Mouse (Mus musculus) liver, embryonic 16.5 days (tissue): ENCODE measurements around the gene Abcg5. TPM values are rescaled to one million over a fixed set of nuclear protein-coding genes. Genes with fewer than 3 reads are reported as not detected.

Experiments
- ATAC-seq: fragments of 200-750 bp; cut with Nextera tagmentation; 2 replicates; pipeline ENCODE4 v1.8.0; 2017; ENCODE audit warnings: low read depth, mild to moderate bottlenecking, moderate number of reproducible peaks, moderate library complexity
- H3K27ac ChIP-seq: fragments of 300-500 bp; sonication (generic); 2 replicates; pipeline ENCODE4 v1.5.1; 2014; ENCODE audit warnings: mild to moderate bottlenecking, low read length
- H3K27me3 ChIP-seq: fragments of 300-500 bp; sonication (generic); 2 replicates; pipeline ENCODE4 v1.6.1; 2014; ENCODE audit warnings: low read depth, low read length, mixed read lengths; ENCODE audit not compliant: control insufficient read depth, insufficient read depth
- H3K36me3 ChIP-seq: fragments of 300-500 bp; sonication (generic); 2 replicates; pipeline ENCODE4 v1.6.1; 2014; ENCODE audit warnings: mild to moderate bottlenecking; ENCODE audit not compliant: control insufficient read depth, insufficient read depth
- H3K4me1 ChIP-seq: fragments of 300-500 bp; sonication (generic); 2 replicates; pipeline ENCODE4 v1.6.1; 2014; ENCODE audit warnings: low read depth, low read length, mixed read lengths; ENCODE audit not compliant: control insufficient read depth
- H3K4me2 ChIP-seq: fragments of 300-500 bp; sonication (generic); 2 replicates; pipeline ENCODE4 v1.6.1; 2014; ENCODE audit warnings: low read depth, low read length, mixed read lengths
- H3K4me3 ChIP-seq: fragments of 300-500 bp; sonication (generic); 2 replicates; pipeline ENCODE4 v1.5.1; 2014; ENCODE audit warnings: low read depth, mild to moderate bottlenecking, low read length
- H3K9ac ChIP-seq: fragments of 300-500 bp; sonication (generic); 2 replicates; pipeline ENCODE4 v1.6.1; 2014; ENCODE audit warnings: low read depth, low read length
- H3K9me3 ChIP-seq: fragments of 300-500 bp; sonication (generic); replicated peaks from 2 replicates; pipeline ENCODE4 v1.6.1; 2016; ENCODE audit warnings: low read length; ENCODE audit not compliant: control insufficient read depth
- WGBS: fragments of 180-500 bp; shearing (Covaris S2); extraction: QIAGEN DNeasy Blood & Tissue Kit; methylation state at CpG from one replicate; pipeline ENCODE4 v1.1.7; 2014; ENCODE audit not compliant: insufficient replicate concordance; 5-methylcytosine and 5-hydroxymethylcytosine counted together
- polyA plus RNA-seq: library from polyadenylated mRNA; unstranded; fragments of >200 nt; fragmentation: Nextera tagmentation; extraction: Ambion mirVana; gene quantifications from 2 replicates; pipeline ENCODE4 v1.2.1, GENCODE M21; 2015

Abcg5 gene
- polyA plus RNA-seq, 1 experiment from 2014 or later: 0.63 TPM

GRCm38 (mm10) chr17:84657782-84658181 is 25.0 kb downstream of the Abcg5 start:
- H3K9ac ChIP-seq: no peak overlapping the region
- no peaks in the 10 kb centered on the region for H3K9me3 ChIP-seq
- WGBS: 61% methylated on average over 7 of the region's 7 CpGs
- H3K27ac ChIP-seq: no peak overlapping the region
- no peaks in the 10 kb centered on the region for H3K4me1 ChIP-seq
- no peak for ATAC-seq
- no peak overlapping the region for H3K4me2 ChIP-seq
- no peaks in the 10 kb centered on the region for H3K27me3 ChIP-seq
- no peaks in the 10 kb centered on the region for H3K36me3 ChIP-seq
- H3K4me3 ChIP-seq: no peak overlapping the region

- no peaks in the 10 kb centered on the region for H3K36me3 ChIP-seq
- H3K4me1 ChIP-seq: no peaks in the 10 kb centered on the region
- H3K4me3 ChIP-seq: no peak overlapping the region
- no peaks in the 10 kb centered on the region for H3K9me3 ChIP-seq
- WGBS: 60% methylated on average over 3 of the region's 3 CpGs
- H3K27ac ChIP-seq: no peak overlapping the region
- no peak overlapping the region for H3K4me2 ChIP-seq
- no peak overlapping the region for H3K9ac ChIP-seq
- H3K27me3 ChIP-seq: no peaks in the 10 kb centered on the region
- no peak for ATAC-seq
Measured at GRCm38 (mm10) chr17:84657422-84657732, 25.4 kb downstream of the Abcg5 start.

GRCm38 (mm10) chr17:84656653-84657421 is 26.0 kb downstream of the Abcg5 start:
- no peaks in the 10 kb centered on the region for H3K36me3 ChIP-seq
- no peak overlapping the region for H3K9ac ChIP-seq
- no peak for ATAC-seq
- no peaks in the 10 kb centered on the region for H3K4me1 ChIP-seq
- 65% methylated on average over 19 of the region's 19 CpGs for WGBS
- no peak overlapping the region for H3K4me2 ChIP-seq
- H3K4me3 ChIP-seq: no peak overlapping the region
- H3K9me3 ChIP-seq: no peaks in the 10 kb centered on the region
- H3K27me3 ChIP-seq: no peaks in the 10 kb centered on the region
- no peak overlapping the region for H3K27ac ChIP-seq

DNA sequence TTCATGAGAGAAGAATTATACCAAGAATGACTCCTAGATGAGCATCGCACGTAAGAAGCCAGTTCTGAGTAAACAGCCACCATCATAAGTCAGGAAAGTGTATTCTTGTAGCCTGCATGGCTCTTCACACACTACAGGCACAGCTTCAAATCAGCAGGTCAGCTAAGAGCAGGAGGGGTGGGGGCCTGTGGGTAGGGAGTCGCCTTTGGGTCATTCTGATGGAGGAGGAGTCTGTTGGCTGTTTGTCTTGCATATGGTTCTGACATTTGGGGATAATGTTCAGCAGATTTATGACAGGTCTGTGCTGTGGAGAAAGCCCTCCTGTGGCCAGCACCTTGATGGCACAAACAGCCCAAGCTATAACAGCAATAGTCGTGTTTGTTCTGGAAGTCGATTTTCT is 26.6 kb downstream of the Abcg5 start:
- H3K4me3 ChIP-seq: no peak overlapping the region
- no peaks in the 10 kb centered on the region for H3K4me1 ChIP-seq
- no peaks in the 10 kb centered on the region for H3K36me3 ChIP-seq
- H3K27me3 ChIP-seq: no peaks in the 10 kb centered on the region
- no peak overlapping the region for H3K27ac ChIP-seq
- ATAC-seq: no peak
- H3K9me3 ChIP-seq: no peaks in the 10 kb centered on the region
- WGBS: 61% methylated on average over 5 of the region's 5 CpGs
- H3K9ac ChIP-seq: no peak overlapping the region
- no peak overlapping the region for H3K4me2 ChIP-seq

GRCm38 (mm10) chr17:84653544-84653943 is 29.3 kb downstream of the Abcg5 start:
- Histone ChIP-seq H3K9ac (no peak overlapping the region), H3K36me3 (no peaks in the 10 kb centered on the region), H3K4me3 (no peak overlapping the region), H3K9me3 (no peaks in the 10 kb centered on the region), H3K4me2 (no peak overlapping the region), H3K27ac (no peak overlapping the region), H3K4me1 (no peaks in the 10 kb centered on the region), H3K27me3 (no peaks in the 10 kb centered on the region)
- ATAC-seq: peak; percentile 58
- 65% methylated on average over 9 of the region's 9 CpGs for WGBS

DNA sequence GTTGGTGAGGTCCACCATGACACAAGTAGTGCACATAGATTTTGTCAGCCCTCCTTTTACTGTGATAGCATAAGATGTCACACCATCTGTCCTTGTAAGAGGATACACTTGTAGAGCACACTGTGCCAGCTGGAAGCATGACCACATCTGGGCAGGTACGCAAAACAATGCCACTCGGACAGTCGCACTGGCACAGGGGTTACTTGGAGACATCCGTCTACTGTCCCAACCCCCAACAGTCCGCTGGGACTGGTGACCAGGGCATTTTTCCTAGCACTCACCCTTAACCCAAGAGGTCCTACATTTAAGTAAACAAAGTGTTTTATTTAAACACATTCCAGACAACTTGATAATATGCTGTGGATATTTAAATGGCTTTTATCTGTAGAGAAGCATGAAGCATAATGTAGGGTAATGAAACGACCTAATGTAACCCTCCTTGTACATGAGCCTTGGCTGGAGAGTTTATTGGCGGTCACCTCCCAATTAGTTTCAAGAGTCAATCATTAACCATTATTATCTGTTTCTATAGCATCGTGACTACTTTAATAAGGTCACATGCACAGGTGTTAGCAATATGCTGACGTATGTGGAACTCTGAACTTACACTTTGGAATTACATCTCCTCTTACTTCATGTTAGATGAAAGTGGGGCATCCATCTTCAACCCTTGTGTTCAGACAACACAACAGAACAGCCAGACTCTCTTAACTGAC is 32.4 kb downstream of the Abcg5 start:
- Histone ChIP-seq H3K9ac (no peak overlapping the region), H3K9me3 (no peaks in the 10 kb centered on the region), H3K4me1 (peaks cover 5% of the 10 kb centered on the region), H3K27ac (no peak overlapping the region), H3K36me3 (no peaks in the 10 kb centered on the region), H3K27me3 (no peaks in the 10 kb centered on the region), H3K4me3 (no peak overlapping the region), H3K4me2 (no peak overlapping the region)
- 64% methylated on average over 9 of the region's 9 CpGs for WGBS
- ATAC-seq: peak; percentile 24; the same call in 1 of the 2 replicates

DNA sequence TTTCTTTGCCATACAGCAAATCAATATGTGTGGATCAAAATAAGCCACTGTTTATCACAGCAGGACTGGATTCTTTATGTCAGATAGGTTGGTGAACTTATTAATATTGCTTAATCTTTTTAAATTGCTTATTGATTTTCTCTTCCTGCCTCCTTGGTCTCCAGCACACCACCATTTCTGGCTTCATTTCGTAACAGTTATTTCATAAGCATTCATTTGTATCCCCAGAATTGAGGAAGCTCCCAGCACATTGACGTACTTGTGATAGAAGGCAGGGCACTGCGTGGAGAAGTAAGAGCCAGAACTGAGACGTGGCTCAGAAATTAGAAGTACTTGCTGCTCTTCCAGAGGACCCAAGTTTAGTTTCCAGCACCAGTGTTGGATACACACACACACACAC is 35.2 kb downstream of the Abcg5 start:
- WGBS: 28% methylated on average over 4 of the region's 4 CpGs
- peaks cover 5% of the 10 kb centered on the region for H3K4me1 ChIP-seq
- no peak overlapping the region for H3K27ac ChIP-seq
- no peak overlapping the region for H3K4me2 ChIP-seq
- H3K27me3 ChIP-seq: no peaks in the 10 kb centered on the region
- no peak overlapping the region for H3K4me3 ChIP-seq
- H3K36me3 ChIP-seq: no peaks in the 10 kb centered on the region
- H3K9ac ChIP-seq: no peak overlapping the region
- H3K9me3 ChIP-seq: no peaks in the 10 kb centered on the region
- no peak for ATAC-seq

DNA sequence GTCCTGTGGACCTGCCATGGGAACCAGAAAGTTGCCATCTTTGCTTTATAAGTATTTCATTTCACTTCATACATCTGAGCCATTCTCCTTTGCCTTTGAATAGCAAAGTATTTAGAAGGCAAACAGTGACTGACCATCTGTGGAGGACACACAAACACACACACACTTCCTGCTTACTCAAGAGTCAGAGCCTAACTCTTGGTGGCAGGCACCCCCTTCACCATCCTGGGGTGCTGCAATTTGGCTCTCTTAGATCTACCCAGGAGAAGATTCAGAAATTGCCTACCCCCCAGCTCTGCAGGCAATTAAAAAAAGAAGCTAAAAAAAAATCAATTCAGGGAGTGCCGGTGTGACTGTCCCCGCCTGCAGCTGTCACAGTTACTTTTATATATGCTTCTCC is 36.3 kb downstream of the Abcg5 start:
- Histone ChIP-seq H3K9ac (no peak overlapping the region), H3K9me3 (no peaks in the 10 kb centered on the region), H3K4me1 (peaks cover 5% of the 10 kb centered on the region), H3K27me3 (no peaks in the 10 kb centered on the region), H3K36me3 (no peaks in the 10 kb centered on the region), H3K4me3 (no peak overlapping the region), H3K4me2 (no peak overlapping the region), H3K27ac (no peak overlapping the region)
- no peak for ATAC-seq
- 53% methylated on average over 2 of the region's 2 CpGs for WGBS

- no peaks in the 10 kb centered on the region for H3K27me3 ChIP-seq
- no peak overlapping the region for H3K9ac ChIP-seq
- peaks cover 5% of the 10 kb centered on the region for H3K4me1 ChIP-seq
- WGBS: 23% methylated on average over 3 of the region's 7 CpGs
- no peak overlapping the region for H3K4me3 ChIP-seq
- H3K9me3 ChIP-seq: no peaks in the 10 kb centered on the region
- no peaks in the 10 kb centered on the region for H3K36me3 ChIP-seq
- no peak overlapping the region for H3K4me2 ChIP-seq
- no peak overlapping the region for H3K27ac ChIP-seq
- ATAC-seq: no peak
Measured at GRCm38 (mm10) chr17:84645894-84646293, 36.9 kb downstream of the Abcg5 start.
